Mouse (Mus musculus) urinary bladder, postnatal 10 days (tissue): ENCODE data around the gene Pigp.

Experiments
- DNase-seq: peaks from one replicate; pipeline ENCODE4 v3.0.0; 2022; ENCODE audit warnings: low spot score

Gene Pigp

DNA sequence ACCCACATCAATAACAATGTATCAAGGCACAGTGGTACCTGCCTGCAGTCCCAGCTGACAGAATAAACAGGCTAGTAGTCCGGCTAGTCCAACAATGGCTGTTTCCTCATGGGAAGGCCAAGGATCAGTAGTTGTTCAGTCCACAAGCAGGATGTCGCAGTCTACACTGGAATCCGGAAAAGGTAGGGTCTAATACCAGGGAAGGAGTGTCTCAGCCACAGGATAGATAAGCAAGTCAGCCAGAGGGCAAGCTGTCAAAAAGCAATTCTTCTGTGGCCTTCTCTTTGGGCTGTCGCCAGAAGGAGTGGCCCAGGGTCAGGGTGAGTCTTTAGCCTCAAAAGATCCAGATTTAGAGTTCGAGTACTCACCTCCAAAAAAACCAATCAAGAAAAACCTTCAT, 53.9 kb downstream of the Pigp start:
- no peak for DNase-seq

DNA sequence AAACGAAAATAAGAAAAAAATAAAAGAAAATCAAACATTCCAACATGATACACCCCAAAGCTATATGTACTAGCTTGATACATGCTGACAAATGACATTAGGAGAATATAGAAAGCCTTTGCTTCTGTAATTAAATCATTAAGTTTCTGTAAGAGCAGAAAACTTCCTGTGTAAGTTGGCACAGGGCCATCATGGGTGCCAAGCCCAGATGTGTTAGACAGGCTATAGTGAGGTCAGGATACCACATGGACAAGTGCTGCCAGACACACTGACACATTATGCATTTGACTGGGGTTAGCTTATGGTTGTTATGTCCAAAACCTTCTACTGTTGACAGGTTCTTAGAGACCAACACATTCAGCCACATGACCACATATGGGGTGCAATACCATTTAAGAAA, 56.4 kb downstream of the Pigp start:
- DNase-seq = no peak

DNA sequence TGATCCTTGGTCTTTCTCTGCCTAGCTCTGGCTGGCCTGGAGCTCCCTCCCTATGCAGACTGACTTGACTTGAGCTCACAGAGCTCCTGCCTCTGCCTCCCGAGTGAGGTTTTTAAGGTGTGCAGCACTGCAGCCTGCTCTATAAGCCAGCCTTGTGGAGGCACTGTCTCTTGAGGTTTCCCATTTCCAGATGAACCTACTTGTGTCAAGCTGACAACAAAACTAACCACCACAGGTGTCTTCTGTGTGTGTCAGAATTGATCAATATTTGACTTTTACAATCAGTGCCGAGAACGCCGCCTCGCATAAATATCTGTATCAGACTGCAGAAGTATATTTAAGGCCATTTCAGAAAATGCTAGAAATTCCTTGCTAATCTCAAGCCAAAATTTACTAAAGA, 57.0 kb downstream of the Pigp start:
- DNase-seq = no peak

DNA sequence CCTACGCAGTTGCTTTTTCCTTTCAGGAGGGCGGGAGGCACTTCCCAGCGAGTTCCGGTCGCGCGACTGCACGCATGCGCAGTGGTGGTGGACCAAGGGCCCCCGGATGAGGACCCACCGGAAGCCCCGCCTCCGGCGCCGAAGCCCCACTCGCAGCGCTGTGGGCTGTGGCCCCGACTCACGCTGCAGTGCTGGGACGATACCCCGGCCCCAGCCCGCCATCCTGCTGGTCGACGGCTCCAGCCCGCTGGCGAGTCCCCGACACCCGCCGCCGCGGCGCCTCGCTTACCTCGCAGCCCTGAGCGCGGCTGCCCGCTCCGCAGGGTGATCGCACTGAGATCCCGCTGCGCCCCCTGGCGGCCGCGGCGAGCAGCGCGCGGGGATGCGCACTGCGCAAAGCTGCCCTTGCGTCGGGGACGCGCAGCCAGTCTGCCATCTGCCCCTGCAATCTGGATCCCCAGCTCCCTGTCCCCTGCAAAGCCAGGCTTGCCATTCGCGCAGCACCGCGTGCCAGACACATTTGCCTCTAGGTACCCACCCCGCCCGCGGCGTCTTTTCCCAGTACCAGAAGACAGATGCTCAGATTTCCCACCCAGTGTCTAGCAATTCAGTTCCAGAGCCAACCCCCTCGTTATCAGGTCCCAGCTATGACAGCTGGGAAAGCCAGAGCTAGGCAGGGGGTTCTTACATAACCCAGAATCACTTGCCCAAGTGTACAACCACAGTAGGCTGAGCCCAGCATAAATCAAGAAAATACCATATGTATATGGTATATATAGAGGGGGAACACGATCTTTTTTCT, 58.2 kb downstream of the Pigp start, which contains the start of gene Hlcs:
Gene Hlcs (minus strand): TSS at position 343 of the 802 bp plus-strand sequence.
- peak; percentile 97 for DNase-seq

DNA sequence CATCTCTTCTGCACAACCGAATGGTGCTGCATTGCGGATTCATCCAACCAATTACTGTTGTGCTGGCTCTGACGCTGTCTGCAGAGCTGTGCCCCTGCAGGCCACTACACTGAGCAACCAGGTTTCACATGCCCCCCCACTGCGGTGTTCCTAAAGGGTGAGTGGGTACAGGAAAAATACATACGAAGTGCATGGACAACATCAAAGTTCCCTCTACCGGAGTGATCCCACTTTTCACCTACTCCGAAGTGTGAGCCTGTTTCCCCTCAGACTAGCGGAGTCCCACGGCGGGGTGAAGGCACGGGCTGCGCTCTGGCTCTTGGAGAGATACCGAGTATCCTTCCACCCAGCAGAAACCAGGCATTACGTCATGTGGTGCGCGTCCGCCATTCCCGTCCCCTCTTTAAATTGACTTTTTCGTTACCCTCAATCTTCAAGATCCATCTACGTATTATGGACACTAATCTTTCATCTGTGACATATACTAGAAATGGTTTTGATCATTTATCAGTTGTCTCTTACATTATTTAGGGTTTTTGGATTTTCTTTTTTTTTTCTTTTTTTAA, 58.9 kb downstream of the Pigp start:
- DNase-seq = no peak

DNA sequence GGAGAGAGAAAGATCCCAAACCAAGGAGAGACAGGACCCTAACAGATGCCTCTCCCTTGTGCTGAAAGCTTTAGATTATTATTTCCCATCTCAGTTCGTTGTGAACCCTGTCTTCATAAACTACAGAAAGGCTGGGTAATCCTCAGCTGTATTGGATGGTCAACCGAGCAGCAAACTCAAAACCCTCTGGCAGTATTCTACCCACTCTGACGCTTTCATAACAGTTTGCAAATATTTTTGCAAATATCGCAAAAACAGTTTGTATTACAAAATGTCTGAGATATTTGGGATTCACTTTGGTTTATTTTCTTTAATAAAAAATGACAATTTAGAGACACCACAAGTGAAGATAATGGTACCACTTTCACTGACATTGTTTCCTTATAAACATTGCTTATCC, 59.7 kb downstream of the Pigp start:
- no peak for DNase-seq

DNA sequence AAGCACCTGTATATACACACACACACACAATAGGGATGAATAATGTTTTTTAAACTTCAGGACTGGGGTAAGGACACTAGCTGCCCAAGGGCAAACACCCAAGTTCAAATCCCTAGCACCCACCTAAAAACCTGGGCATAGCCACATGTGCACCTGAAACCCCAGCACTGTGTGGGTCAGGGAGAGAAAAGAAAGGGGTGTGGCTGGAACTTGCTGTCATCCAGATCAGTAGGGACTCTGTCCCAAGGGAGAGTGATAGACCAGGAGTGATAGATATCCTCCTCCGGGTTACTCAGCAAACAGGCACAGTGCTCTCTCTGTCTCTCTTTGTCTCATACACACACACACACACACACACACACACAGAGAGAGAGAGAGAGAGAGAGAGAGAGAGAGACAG, 60.2 kb downstream of the Pigp start:
- DNase-seq = no peak

DNA sequence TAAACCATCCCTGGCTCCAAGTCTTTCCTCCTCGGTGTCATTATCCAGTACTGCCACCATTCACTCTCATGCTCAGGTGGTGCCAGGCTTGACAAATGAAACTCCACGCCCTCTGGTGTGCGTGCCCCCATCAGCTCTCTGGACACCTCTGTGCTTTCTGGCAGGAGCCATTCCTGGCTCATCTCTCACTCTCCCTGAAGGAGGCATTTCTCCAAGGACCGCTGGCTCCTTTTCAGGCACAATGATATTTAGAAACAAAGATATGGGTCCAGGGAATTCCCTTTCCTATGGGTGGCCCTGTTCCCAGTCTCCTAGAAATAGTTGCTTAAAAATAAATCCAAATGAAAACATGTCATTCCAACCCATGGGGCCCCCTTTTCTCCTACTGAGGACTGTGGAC, 62.6 kb downstream of the Pigp start:
- no peak for DNase-seq
